Mouse (Mus musculus): ENCODE measurements around the gene Il27ra.
"Not testable (repeated sequence)": the region's sequence is repeated elsewhere in the genome, so short reads cannot be mapped to it uniquely, and the experiment has no call there.

Il27ra gene

DNA sequence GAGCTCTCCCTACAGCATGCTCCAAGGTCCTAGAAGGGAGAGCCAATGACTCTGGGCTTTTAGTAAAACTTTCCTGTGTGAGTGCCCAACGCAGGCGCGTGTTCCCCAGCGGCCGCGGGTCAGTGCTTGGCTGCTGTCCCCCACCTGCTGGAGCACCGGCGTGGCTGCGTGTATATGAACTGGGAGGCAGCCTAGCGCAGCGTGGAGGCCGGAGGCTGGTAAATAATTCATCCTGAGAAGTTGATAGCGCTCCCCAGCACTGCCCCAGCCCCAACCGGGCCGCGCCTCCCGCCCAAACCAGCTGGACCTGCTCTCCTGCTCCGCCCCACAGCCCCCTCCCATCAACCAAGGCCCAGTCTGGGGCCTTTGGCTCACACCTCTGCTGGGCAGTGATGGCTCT lies 21.3 kb downstream of the Il27ra start, which contains the start of gene Palm3:
Gene Palm3 (plus strand): TSS at position 376 of the 400 bp plus-strand sequence.
- DNase-seq (ENCODE audit: low read depth): no peak

DNA sequence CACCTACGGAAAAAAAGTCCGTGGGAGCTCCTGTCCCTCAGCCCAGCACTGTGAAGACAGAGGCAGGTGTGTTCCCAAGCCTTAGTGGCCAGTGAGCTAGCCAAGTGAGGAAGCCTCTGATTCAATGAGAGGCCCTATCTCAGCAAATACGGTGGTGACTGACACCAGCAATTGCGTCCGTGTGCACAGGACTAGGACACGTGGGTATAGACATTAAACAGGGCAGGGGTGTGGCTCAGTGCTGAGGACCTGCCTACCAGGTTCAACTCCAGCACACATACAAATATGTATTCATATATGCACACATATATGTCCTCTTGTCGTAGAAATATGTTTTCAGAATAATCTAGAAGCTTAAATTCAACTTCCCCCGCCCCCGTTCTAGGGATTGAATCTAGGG lies 22.7 kb downstream of the Il27ra start:
- no peak for DNase-seq (ENCODE audit: low read depth)

DNA sequence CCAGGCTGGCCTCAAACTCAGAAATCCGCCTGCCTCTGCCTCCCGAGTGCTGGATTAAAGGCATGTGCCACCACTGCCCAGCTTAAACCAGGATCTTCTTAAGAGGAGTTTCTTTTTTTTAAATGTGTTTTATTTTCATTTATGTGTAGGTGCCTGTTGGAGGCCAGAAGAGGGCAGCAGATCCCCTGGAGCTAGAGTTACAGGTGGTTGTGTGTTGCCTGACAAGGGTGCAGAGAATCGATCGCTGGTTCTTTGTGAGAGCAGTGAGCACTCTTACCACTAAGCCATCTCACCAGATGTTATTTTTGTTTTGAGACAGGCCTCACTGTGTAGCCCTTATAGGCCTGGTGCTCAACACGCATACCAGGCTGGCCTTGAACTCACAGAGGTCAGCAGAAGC lies 26.6 kb downstream of the Il27ra start:
- DNase-seq (ENCODE audit: low read depth): no peak

DNA sequence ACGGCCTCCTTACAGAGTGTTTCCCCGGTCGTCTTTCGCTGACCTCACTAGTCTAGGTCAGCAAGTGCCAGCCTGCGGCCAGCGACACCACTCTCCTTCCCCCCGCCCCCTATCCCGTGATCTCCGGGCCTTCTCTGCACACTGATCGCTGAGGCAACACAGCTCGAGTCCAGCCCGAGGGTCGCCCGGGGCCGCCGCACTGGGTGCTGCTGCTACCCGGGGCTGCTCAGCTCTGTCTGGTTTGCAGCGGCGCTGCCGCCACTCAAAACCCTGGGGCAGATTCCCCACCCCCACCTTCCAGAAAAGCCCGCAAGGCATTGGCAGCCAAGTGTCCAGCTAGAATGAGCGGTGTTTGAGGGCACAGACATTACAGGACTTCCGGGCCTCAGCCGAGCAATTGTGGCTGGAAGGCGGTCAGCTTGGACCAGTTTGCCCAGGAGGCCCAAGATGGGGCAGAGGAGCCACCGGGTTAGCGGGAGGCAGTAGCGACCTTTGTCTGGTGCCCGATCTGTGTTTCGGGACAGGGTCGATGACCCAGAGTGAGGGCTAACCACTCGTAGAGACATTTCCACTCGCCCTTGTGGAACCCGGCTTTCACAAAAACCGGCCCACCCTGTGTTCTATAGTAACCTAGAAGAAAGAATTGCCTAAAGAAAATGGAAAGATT lies 29.8 kb downstream of the Il27ra start:
- DNase-seq (ENCODE audit: low read depth): no peak

DNA sequence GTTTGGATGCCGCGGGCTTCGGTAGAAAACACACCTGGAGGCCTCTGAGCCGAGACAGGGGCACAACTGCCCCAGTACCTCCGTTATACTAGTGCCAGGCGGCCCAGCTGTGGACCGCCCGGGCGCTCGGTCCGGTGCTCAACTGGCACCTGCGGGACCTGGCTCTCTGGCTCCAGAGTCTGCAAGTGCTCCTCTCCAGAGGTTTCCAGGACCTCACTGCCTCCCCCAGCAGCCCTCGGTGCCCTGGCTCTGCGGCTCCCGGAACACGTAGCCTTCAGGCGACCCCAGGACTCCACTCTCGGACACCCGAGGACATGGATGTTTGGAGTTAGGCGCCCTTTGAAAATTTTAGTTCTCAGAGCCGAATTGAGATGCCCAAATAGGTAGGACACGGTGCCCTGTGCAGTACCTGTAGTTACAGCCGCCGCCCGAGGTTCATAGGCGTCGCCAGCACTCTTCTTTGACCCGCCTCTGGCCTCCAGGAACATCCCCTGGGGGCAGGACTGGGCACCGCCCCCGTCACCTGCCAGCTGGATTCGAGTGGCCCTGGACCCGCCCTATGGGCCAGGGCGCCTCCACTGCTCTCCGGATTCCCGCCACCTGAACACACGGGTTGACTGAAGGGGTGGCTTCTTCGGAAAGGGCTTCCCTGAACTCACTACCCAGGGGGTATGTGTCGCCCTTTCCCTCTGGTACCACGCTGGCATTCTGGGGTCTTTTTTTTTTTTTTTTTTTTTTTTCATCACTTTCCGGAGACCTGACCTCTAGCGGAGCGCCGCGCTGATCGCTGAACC lies 30.5 kb downstream of the Il27ra start, which contains the start of gene 2210011C24Rik:
Gene 2210011C24Rik (minus strand): TSS at position 467 of the 794 bp plus-strand sequence.
- no peak for DNase-seq (ENCODE audit: low read depth)

DNA sequence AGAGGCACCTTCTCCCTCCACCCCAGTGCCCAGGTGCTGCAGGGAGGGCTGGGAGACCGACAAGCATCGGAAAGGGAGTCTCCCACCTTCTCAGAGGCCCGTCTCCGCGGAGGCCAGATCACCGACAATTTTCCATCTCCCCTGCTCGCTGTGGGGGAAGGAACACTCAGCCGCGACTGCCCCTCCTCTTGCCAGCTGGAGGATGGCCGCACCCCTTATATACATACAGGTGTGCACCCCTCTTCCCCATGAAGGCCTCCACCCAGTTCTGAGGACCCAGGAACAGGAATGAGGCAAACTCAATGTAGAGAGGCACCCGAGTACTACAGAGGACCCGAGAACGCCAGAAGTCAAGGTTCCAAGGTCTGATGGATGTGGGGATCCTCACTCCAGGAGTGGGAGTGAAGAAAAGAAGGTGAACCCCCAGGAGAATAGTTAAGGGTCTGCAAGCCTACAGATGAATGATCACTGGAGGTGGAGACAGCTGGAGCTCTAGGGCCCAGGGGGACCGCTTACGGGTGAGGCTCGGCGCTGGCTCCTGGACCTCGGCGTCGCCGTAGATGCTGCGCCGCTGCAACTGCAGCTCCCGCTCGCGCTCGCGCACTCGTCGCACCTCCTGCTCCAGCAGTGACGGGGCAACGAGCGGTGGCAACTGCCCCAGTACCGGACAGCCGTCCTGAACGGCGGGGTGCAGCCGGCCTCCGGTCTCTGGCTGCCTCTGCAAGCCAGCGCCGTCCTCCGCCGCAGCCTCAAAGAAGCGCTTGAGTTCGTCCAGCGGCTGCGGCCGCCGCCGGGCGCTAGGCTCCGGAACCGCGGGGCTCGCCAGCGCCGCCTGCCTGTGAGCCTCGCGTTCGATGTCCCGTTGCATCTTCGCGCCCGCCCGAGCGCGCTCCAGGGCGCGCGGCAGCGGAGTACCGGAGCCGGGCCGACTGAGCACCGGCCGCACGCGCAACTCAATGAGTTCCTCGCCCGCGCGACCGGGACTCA lies 31.5 kb downstream of the Il27ra start:
- DNase-seq (ENCODE audit: low read depth): peak; percentile 88

DNA sequence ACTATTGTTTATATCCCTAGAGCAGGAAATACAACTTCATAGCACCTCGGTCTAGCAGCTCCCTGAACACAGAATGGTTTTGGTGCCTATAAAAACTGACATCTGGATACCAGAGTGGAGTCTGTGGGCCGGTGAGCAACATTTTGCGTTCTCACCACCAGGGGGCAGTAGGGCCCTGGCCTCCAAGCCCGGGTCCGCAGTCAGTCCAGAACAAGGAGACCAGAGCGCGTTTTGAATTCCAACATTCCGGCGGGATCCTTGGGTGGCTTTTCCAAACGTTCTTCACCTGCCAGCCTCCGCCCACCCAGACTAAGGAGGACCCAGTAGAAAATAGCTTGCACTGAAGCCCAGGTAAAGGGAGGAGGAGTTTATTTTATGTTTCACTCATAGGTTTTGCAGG lies 32.5 kb downstream of the Il27ra start:
- DNase-seq (ENCODE audit: low read depth): peak; percentile 95

DNA sequence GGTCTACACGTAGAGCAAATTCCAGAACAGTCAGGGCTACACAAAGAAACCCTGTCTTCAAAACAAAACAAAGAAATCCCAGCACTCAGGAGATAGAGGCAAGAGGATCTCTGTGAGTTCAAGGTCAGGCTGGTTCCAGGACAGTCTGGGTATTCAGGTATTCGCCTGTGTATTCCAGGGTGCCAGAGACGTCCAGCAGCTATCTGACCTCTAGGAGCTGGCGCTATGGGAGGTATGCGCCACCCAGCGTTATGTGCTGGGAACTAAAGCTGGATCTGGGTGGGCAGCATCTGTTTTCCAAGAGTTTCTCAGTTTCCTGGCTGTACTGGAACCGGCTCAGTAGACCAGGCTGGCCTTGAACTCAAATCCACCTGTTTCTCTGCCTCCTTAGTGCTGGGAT lies 34.0 kb downstream of the Il27ra start:
- DNase-seq (ENCODE audit: low read depth): peak; percentile 59

DNA sequence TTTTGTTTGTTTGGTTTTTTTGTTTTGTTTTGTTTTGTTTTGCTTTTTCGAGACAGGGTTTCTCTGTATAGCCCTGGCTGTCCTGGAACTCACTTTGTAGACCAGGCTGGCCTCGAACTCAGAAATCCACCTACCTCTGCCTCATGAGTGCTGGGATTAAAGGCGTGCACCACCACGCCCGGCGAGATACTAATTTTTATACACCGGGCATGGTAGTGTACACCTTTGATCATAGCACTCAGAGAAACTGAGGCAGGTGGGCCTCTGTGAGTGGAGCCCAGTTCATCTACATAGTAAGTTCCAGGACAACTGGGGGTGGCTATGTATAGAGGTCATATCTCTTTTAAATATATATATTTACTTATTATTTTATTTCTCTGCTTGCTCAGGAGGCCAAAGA lies 36.9 kb downstream of the Il27ra start:
- not testable (repeated sequence) for DNase-seq (ENCODE audit: low read depth)

DNA sequence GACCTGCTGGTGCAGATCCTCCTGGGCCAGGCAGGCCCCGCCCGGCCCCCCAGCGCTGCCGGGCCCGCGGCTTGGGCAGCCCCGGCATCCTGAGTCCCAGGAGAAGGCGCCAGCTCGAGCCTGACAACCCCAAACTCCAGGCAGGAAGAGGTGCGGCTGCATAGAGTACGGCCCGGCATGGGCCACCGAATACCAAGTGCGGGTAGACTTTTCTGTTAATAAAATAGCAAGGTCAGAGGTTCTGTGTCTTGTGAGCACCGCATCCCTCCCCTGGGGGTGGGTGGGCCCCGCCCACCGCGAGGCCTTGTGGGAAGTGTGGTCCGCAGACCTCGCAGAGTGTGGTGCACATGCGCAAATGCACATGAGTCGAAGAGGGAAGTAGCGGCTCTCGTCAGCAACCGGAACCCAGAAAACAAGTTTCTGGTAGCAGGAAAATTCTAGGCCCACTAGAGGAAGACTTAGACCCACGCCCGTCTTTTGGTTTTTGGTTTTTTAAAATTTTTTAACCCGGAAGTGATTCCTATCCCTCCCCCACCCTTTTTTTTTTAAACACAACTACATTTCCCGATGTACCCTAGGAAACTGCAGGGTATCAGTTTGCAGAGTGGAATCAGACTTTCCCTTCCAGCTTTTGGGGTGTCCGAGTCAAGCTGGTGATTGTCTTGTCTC lies 37.7 kb downstream of the Il27ra start:
- DNase-seq (ENCODE audit: low read depth): peak; percentile 99

DNA sequence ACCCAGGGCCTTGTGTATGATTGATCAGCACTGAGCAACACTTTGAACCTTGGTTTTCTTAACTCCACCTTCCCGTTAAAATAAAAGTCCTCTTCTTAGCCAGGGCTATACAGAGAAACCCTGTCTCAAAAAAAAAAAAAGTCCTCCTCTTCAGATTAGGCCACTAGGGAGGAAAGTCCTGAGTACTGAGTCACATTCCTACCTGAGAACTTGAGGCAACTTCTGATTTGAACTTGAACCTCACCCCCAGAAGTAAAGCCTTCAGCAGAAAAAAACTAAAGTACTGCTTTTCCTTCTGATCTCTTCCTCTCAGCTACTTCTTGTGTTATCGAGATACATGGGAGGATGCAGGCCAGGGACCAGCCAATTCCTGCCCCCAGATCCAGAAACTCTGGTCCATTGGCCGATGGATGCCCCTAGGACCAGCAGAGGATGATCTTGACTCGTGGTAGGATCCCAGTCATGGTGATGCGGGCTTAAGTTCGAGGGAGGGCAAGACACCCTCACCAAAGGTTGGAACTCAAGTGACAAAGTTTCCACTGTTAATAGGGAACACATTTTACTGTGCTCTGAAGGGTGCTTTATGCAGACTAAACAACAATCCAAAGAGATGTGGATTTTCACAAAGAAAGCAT lies 38.7 kb downstream of the Il27ra start:
- peak; percentile 36 for DNase-seq (ENCODE audit: low read depth)

DNA sequence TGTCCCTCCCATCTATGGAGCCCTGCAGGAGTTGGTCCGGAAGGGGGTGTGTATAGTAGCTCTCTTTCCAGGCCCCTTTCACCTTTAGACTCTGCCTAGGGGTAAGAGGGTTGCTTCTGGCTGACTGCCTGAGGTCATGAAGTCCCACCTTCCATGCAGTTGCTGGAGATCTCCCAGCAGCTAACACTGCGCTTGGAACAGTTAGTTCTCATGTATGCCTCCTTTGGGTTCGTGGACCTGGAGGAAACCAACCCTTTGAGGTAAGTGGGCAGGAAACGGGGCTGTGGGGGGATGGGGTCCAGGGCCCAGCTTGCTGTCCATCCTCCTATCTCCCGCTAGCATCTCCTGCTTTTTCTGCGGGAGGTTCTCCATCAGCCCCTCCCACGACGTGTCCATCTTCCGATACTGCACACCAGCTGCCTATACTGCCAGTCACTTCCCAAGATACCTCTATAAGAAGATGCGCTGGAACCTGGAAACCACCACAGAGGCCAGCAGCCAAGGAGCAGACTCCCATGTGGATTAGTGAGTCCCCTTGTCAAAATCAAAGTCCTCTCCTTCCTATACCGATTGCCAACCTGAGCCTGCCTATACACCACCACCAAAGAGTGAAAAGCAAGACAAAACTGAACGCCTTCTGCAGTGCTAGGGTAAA lies 39.3 kb downstream of the Il27ra start:
- peak; percentile 22 for DNase-seq (ENCODE audit: low read depth)

DNA sequence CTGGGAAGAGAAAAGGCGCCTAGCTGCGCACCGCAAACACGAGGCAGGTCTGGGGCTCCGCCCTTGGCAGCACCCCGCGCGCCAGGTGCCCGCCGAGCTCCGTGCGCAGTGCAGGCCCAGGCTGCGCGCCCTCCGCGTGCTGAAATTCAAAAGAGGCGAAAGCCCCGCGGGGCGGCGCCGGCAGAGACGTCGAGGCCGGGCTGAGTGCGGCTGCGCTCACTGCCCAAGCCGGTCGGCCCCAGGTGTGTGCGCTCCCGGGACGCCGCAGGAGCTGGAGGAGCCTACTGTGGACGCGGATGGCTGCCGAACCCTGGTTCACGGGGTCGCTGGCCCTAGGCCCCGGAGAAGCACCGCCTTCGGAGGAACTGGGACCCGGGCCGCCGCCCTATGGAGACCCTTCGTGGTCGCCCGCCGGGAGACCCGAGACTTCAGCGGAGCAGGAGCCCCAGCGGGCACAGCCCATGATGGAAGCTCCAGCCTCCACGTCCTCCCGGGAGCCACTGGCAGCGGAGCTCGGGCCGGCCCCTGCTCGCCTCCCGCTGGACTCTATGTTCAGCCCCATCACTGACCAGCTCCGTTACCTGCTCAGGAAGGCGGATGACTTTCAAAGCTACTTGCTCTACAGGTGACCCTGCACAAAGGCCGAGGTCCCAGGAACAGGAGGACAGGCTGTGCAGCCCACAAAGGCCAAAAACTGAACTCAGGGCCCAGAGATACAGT lies 40.9 kb downstream of the Il27ra start, which contains the start of gene 1700067K01Rik:
Gene 1700067K01Rik (plus strand): TSS at position 222 of the 720 bp plus-strand sequence.
- no peak for DNase-seq (ENCODE audit: low read depth)

DNA sequence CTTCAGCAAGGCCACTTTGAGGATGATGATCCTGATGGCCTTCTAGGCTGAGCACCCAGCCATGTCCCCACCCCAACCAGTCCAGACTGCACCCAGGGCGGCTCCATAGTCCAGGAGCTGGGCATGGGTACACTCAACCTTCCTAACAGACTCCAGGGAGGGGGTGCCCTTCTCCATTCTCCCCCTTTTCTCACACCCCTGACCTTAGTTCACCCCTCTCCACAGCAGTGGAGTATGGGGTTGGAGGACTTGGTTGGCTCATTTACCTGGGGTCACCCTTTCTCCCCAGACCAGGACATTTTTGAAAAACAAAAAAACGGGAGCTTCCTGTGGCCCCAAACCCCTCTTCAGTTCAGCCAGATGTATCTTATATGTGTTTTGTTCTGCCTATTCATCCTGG lies 42.6 kb downstream of the Il27ra start:
- no peak for DNase-seq (ENCODE audit: low read depth)

DNA sequence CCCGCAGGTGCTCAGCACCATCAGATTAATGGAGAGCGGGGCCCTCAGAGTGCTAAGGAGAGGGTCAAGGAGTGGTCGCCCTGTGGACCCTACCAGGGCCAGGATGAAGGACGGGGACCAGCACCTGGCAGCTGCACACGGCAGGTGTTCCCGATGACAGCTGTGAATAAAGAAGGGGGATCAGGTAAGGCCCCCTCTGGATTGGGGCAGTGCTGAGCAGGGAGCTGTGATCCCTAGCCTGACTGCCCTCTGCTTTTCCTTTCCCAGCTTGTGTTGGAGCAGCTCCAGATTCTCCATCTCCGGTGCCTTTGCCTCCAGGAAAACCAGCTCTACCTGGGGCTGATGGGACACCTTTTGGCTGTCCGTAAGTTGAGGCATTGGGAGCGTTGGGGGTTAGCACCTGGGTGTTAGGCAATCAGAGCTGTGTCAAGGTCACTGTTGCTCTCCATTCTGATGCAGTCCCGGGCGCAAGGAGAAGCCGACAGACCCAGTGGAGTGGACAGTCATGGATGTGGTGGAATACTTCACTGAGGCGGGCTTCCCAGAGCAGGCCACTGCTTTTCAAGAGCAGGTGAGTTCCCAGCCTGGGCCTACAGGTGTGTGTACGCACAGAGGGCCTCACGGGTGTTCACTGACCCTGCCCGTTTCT lies 43.2 kb downstream of the Il27ra start:
- no peak for DNase-seq (ENCODE audit: low read depth)

DNA sequence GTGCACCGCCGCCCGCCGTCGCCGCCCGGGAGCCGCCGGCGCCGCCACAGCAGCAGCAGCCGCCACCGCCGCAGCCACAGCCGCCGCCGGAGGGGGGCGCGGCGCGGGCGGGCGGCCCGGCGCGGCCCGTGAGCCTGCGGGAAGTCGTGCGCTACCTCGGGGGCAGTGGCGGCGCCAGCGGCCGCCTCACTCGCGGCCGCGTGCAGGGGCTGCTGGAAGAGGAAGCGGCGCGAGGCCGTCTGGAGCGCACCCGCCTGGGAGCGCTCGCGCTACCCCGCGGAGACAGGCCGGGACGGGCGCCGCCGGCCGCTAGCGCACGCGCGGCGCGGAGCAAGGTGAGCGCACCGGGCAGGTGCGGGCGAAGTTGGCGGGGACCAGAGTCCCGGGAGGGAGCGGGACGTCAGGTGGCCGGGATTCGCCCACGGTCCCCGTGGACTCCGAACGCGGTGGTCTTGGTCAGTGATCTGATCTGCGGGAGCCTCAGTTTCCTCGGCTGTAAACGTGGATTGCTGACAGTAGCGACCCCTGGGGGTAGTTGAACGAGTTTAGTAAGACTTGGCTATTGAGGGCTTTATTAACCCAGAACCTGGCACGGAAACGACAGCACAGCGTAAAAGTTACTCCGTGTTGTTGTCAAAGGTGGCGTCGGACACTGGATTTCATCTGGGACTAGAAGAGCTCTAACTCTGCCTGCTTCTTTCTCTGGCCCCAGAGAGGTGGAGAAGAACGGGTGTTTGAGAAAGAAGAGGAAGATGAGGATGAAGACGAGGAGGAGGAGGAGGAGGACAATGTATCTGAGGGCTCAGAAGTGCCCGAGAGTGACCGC lies 43.9 kb downstream of the Il27ra start:
- DNase-seq (ENCODE audit: low read depth): peak; percentile 84

DNA sequence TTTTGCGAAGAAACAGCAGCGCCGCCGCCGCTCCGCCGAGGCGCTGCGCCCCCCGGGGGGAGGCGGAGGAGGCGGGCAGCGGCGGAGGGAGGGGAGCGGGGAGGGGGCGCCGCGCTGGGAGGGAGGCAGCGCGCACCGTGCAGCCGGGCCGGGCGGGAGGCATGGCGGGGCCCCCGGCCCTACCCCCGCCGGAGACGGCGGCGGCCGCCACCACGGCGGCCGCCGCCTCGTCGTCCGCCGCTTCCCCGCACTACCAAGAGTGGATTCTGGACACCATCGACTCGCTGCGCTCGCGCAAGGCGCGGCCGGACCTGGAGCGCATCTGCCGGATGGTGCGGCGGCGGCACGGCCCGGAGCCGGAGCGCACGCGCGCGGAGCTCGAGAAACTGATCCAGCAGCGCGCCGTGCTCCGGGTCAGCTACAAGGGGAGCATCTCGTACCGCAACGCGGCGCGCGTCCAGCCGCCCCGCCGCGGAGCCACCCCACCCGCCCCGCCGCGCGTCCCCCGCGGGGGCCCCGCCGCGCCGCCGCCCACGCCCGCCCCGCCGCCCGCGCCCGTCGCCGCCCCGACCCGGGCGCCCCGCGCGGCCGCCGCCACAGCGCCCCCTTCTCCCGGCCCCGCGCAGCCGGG lies 44.8 kb downstream of the Il27ra start, which contains the start of gene Samd1:
Gene Samd1 (plus strand): TSS at position 162 of the 631 bp plus-strand sequence.
- DNase-seq (ENCODE audit: low read depth): peak; percentile 68
